Mouse (Mus musculus) bone marrow macrophage, adult 2 months (primary cell): ENCODE measurements around the gene Fbxo41. TPM values are rescaled to one million over a fixed set of nuclear protein-coding genes. Genes with fewer than 3 reads are reported as not detected.

Experiments
- H3K27ac ChIP-seq: 2 replicates; pipeline ENCODE4 v1.5.1; 2012; ENCODE audit warnings: low read depth, low read length; ENCODE audit not compliant: insufficient read depth
- H3K4me1 ChIP-seq: 2 replicates; pipeline ENCODE4 v1.6.1; 2012; ENCODE audit warnings: low read length; ENCODE audit not compliant: control insufficient read depth, insufficient read depth
- H3K4me3 ChIP-seq: 2 replicates; pipeline ENCODE4 v1.5.1; 2012; ENCODE audit warnings: mild to moderate bottlenecking, low read length, moderate library complexity; ENCODE audit not compliant: insufficient read depth
- CTCF ChIP-seq: IDR thresholded peaks from 2 replicates; pipeline ENCODE4 v1.5.1; 2012; ENCODE audit warnings: low read depth, mild to moderate bottlenecking, low read length, moderate library complexity
- POLR2A ChIP-seq: IDR thresholded peaks from 2 replicates; pipeline ENCODE4 v1.6.1; 2012; ENCODE audit warnings: mild to moderate bottlenecking, low read depth, low read length, borderline replicate concordance
- polyA plus RNA-seq: library from polyadenylated mRNA; stranded (reverse); fragments of >200 nt; gene quantifications from 2 replicates; pipeline ENCODE4 v1.2.4, GENCODE M21; 2012; ENCODE audit not compliant: missing spikeins, insufficient read depth, insufficient read length

The Fbxo41 gene
- polyA plus RNA-seq, 1 experiment, result not detected

DNA sequence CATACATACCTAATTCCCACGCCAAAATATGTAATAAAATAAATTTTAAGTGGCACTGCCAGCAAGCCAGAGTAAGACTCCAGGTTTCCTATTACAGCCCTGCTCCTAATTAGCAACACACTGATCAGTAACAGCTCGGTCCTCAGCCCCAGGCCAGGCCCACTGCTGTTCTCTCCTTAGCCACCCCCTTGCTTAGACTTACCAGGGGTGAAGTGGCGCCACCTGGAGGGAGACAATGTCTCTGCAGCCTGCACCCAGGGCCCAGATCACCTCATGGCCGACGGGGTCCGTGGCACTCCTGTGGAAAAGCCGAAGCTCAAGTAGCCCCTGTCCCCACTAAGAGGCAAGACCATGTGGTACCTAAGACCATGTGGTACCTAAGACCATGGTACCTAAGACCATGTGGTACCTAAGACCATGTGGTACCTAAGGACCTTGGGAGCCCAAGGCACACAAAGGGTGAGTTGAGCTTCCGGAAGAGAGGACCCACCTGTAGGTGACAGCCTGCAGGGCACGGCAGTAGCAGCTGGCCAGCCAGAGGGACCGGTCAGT lies 25.4 kb downstream of the Fbxo41 start:
- Histone ChIP-seq H3K27ac (no peak overlapping the region), H3K4me1 (no peaks in the 10 kb centered on the region), H3K4me3 (no peak overlapping the region)
- TF ChIP-seq CTCF (peak; percentile 15; the same call in 1 of the 2 replicates), POLR2A (no peak)

DNA sequence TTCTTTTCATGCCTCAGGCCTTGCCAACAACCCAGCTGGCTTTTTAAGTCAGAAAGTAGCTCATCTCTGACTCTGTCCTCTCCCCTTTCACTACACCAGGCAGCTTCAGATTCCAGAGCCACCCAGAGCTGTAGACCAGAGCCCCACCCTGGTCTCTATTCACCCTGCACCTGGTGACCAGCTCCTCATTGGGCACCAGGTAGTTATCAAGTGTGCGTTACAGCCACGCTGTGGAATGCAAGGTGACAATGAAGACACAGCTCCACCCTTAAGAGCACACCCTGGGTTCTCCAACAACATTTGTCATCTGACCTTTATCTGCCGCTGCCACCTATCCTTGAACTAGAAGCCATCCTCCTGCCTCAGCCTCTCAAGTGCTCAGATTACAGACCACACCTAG lies 27.2 kb downstream of the Fbxo41 start:
- Histone ChIP-seq H3K4me1 (no peaks in the 10 kb centered on the region), H3K4me3 (no peak overlapping the region), H3K27ac (no peak overlapping the region)
- no peak for TF ChIP-seq CTCF
- TF ChIP-seq POLR2A, result no peak

DNA sequence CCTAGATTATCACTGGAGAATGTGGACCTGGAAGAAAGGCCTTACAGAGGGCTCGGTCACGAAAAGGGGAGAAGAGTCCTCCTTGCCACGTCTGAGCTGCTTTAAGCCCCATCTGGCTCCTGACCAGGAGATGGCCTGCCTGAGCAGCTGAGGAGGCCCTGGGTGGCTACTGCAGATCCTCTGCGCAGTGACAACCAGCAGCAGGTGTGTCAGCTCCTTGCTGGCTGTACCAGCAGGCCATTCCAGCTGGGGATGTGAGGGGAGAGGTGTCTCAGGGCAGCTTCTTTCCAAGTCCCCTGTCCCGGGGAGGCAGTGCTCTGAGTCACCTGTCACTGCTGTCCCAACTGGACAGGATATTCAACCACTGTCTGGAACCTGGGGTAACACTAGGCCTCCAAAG lies 30.3 kb downstream of the Fbxo41 start:
- TF ChIP-seq CTCF, result no peak
- TF ChIP-seq POLR2A, result no peak
- H3K4me1 ChIP-seq, result no peaks in the 10 kb centered on the region

DNA sequence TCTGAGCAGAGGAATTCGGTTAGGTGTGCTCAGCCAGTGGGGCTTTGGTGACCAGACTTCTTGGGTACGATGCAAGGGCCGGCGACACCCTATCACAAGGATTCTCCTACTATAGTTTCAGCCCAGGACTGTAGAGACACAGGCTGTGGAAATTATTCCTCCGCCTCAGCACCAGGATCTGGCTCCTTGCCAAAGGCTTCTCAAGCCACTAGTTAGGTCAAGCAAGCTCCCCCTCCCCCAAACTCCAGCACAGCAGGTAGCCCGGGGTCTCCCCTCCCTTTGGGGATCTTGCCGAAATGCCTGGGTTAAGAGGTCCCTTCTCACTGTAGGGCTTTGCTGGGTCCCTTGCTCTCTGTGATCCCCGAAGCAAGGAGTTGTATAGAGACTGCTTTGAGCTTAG lies 30.8 kb downstream of the Fbxo41 start:
- TF ChIP-seq CTCF, result no peak
- TF ChIP-seq POLR2A, result no peak
- Histone ChIP-seq H3K4me3 (no peak overlapping the region), H3K4me1 (no peaks in the 10 kb centered on the region), H3K27ac (no peak overlapping the region)

More for the DNA sequence above, 30.3 kb downstream of the Fbxo41 start:
- Histone ChIP-seq H3K4me3 (no peak overlapping the region), H3K27ac (no peak overlapping the region)

DNA sequence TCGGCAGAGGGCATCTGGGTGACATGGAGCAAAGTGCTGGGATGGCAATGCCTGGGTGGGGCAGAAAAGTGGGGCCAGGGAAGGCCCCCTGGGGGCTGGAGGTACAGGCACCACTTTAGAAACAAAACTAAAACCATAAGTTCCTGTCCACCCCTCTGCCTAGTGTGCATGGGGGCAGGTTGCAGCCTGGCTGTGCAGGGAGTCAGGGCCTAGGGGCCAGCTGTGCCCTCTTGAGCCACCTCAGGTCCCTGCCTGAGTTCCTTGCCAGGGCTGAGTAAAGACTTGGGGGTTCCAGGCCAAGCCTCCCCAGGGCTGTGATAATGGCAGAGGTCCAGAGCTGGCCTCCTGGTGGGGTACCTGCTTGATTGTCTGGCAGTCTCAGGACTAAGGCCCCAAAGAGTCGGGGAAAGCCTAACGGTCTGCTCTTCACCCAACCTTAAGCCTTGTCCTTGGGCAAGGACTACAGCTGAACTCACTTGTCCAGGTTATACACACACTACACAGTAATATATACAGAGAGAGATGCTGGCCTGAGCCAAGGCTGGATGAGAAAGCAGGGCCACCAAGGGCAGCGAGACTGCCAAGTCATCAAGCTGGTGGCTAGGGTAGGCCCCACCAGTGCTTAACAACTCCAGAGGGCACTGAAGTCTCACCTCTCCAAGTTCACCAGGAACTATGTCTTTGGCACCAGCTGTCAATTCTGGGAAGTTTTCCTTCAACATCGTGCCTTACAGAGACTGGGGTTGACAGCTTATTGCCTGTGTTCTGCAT lies 32.9 kb downstream of the Fbxo41 start:
- no peak for TF ChIP-seq CTCF
- no peak for TF ChIP-seq POLR2A
- H3K4me3 ChIP-seq, result no peak overlapping the region
- no peaks in the 10 kb centered on the region for H3K4me1 ChIP-seq
- H3K27ac ChIP-seq, result no peak overlapping the region

DNA sequence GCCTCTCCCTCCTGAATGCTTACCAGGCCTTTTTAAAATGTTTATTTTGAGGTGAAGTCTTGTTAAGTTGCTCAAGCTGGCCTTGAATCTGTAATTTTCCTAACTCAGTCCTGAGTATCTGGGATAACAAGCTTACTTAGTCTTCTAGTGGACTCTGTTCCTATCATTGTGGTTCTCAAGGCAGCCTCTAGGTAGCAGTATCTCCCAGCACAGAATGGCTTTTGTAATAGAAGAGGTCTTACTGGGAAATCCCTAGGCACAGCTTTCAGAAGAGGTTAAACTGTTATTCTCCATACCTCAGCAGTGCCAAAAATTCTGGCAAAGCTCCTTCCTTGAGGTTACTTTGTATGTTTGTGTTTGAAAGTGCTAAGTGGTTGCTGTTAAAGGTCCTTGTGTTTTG lies 37.4 kb downstream of the Fbxo41 start:
- H3K4me1 ChIP-seq, result peaks cover 9% of the 10 kb centered on the region
- TF ChIP-seq POLR2A (no peak), CTCF (no peak)

DNA sequence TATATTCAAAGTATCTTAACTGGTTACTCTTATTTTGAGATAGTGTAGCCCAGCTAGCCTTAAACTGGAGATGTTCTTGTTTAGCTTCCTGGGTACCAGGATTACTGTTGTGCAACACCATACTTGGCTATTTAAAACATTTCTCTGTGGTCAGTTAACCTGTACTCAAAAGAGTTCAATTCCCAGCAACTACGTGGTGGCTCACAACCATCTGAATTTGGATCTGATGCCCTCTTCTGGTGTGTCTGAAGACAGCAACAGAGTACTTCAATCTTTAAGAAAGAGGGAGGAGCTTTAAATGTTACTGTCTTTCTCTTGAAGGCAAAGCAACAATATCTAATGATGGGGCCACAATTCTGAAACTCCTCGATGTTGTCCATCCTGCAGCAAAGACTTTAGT lies 43.2 kb downstream of the Fbxo41 start:
- no peak overlapping the region for H3K27ac ChIP-seq
- peaks cover 38% of the 10 kb centered on the region for H3K4me1 ChIP-seq
- TF ChIP-seq POLR2A, result no peak
- H3K4me3 ChIP-seq, result no peak overlapping the region

More for the DNA sequence above, 37.4 kb downstream of the Fbxo41 start:
- H3K27ac ChIP-seq, result no peak overlapping the region
- H3K4me3 ChIP-seq, result no peak overlapping the region

DNA sequence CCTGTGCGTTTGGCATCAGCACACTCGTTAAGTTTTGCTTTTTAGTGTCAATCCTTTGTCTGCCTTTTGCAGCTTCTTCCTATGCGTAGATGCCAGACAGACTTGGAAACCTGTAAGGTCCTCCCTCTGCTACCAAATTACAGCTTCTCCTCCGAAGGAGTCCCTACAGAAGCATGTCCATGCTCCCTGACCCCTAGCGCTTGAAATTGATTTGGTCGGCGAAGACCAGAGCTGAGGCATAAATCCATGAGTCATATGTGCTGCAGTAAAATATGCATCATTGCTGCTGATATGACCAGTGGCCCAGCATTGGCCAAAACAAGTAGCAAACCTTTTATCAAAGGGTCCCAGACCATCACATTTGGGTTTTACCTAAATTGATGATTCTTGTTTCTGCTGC lies 50.0 kb downstream of the Fbxo41 start:
- Histone ChIP-seq H3K27ac (peak overlapping the region; percentile 68), H3K4me3 (peak overlapping the region; percentile 99), H3K4me1 (peaks cover 30% of the 10 kb centered on the region)
- TF ChIP-seq CTCF (no peak), POLR2A (no peak)

DNA sequence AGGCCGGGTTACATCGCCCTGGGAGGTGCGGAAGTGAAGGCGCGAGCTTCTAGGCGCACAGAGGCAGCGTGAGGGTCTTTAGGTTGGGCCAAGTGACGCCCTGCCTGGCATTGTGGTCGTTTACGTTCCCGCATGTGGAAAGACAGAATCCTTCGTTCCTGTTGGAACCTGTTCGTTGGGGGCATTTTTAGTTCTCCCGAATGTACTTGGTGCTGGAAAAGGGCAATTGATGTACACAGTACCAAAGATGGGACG lies 50.5 kb downstream of the Fbxo41 start:
- Histone ChIP-seq H3K27ac (peak overlapping the region; percentile 68), H3K4me3 (peak overlapping the region; percentile 99), H3K4me1 (peaks cover 26% of the 10 kb centered on the region)
- no peak for TF ChIP-seq POLR2A
- TF ChIP-seq CTCF, result no peak

DNA sequence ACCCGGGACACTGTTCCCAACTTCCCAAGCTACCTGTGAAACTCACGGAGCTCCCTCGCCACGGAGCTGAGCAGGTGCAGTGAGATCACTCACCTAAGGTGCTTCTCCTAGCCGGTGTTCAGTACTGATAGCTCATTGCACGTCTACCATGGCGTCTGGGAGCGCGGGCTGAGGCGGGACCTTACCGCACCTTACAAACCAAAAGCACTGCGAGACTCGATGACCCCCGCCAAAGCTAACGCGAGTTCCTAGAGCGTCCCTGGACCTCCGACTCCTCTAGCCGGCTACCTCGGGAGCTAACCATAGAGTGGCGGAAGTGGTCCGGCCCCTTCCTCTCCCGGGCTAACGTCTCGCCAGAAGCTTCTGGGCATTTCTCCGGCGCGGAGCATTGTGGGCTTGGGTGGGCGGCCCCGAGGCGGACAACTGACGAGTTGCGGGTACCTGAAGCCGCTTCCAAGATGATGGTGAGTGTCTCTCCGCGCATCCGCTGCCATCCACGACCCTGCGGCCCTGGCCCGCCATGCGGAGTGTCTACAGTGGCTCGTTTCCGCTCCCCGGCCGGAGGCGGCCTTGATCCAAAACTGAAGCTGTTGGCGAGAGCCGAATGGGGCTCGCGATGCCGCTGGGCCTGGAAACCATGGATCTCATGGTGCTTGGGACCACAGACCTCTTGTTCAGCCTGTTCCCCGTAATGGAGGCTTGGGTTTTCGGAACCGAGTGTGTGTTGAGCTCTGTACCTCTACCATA lies 51.0 kb downstream of the Fbxo41 start, which contains the start of gene Pradc1:
TSS of gene Pradc1 (minus strand) at position 307 of the 747 bp plus-strand sequence.
- TF ChIP-seq POLR2A (no peak), CTCF (peak; percentile 64)
- peak within 1 kb of the TSS; percentile 99 for H3K4me3 ChIP-seq
- H3K4me1 ChIP-seq, result peaks cover 22% of the 10 kb centered on the region
- peak within 1 kb of the TSS; percentile 90 for H3K27ac ChIP-seq
